Mouse (Mus musculus) heart, embryonic 16.5 days (tissue): ENCODE measurements around the gene Ccdc86. TPM values are rescaled to one million over a fixed set of nuclear protein-coding genes. Genes with fewer than 3 reads are reported as not detected.

Source experiments
- ATAC-seq: fragments of 200-750 bp; cut with Nextera tagmentation; replicated peaks from 2 replicates; pipeline ENCODE4 v1.8.0; 2017; ENCODE audit warnings: moderate number of reproducible peaks; ENCODE audit not compliant: insufficient read depth, low FRiP score; ENCODE audit errors: extremely low read depth
- H3K27ac ChIP-seq: fragments of 300-500 bp; sonication (generic); 2 replicates; pipeline ENCODE4 v1.5.1; 2014; ENCODE audit warnings: mild to moderate bottlenecking, low read length, control low read depth, moderate library complexity
- H3K27me3 ChIP-seq: fragments of 300-500 bp; sonication (generic); 2 replicates; pipeline ENCODE4 v1.6.1; 2014; ENCODE audit warnings: low read length, mixed read lengths; ENCODE audit not compliant: control insufficient read depth, insufficient read depth
- H3K36me3 ChIP-seq: fragments of 300-500 bp; sonication (generic); 2 replicates; pipeline ENCODE4 v1.6.1; 2014; ENCODE audit not compliant: control insufficient read depth, insufficient read depth
- H3K4me1 ChIP-seq: fragments of 300-500 bp; sonication (generic); 2 replicates; pipeline ENCODE4 v1.6.1; 2014; ENCODE audit warnings: low read length, mixed read lengths; ENCODE audit not compliant: control insufficient read depth, insufficient read depth
- H3K4me2 ChIP-seq: fragments of 300-500 bp; sonication (generic); 2 replicates; pipeline ENCODE4 v1.6.1; 2014; ENCODE audit warnings: low read depth, mild to moderate bottlenecking, control low read depth, low read length
- H3K4me3 ChIP-seq: fragments of 300-500 bp; sonication (generic); 2 replicates; pipeline ENCODE4 v1.5.1; 2014; ENCODE audit warnings: mild to moderate bottlenecking, control low read depth, low read length
- H3K9ac ChIP-seq: fragments of 300-500 bp; sonication (generic); 2 replicates; pipeline ENCODE4 v1.6.1; 2014; ENCODE audit warnings: low read length, control low read depth
- H3K9me3 ChIP-seq: fragments of 300-500 bp; sonication (generic); replicated peaks from 2 replicates; pipeline ENCODE4 v1.6.1; 2016; ENCODE audit warnings: low read length; ENCODE audit not compliant: control insufficient read depth
- WGBS: fragments of 180-500 bp; shearing (Covaris S2); extraction: QIAGEN DNeasy Blood & Tissue Kit; methylation state at CpG from one replicate; pipeline ENCODE4 v1.1.7; 2014; 5-methylcytosine and 5-hydroxymethylcytosine counted together
- polyA plus RNA-seq: library from polyadenylated mRNA; unstranded; fragments of >200 nt; fragmentation: Nextera tagmentation; extraction: Ambion mirVana; gene quantifications from 2 replicates; pipeline ENCODE4 v1.2.1, GENCODE M21; 2015

Gene Ccdc86
- polyA plus RNA-seq, 1 experiment from 2014 or later, result 17.7 TPM

GRCm38 (mm10) chr19:10943955-10944354 lies 5.1 kb downstream of the Ccdc86 start:
- H3K36me3 ChIP-seq, result peaks cover 26% of the 10 kb centered on the region
- no peak overlapping the region for H3K4me2 ChIP-seq
- peaks cover 30% of the 10 kb centered on the region for H3K4me1 ChIP-seq
- no peak for ATAC-seq
- H3K27me3 ChIP-seq, result peaks cover 2% of the 10 kb centered on the region; the same call in 1 of the 2 replicates
- H3K4me3 ChIP-seq, result no peak overlapping the region
- H3K9me3 ChIP-seq, result no peaks in the 10 kb centered on the region
- WGBS, result 92% methylated on average over 3 of the region's 3 CpGs
- H3K27ac ChIP-seq, result no peak overlapping the region
- H3K9ac ChIP-seq, result no peak overlapping the region

- Histone ChIP-seq H3K4me1 (peaks cover 11% of the 10 kb centered on the region), H3K4me2 (peak overlapping the region; percentile 79), H3K9me3 (peaks cover 2% of the 10 kb centered on the region; the same call in 1 of the 2 replicates), H3K4me3 (peak overlapping the region; percentile 36), H3K27me3 (peaks cover 2% of the 10 kb centered on the region; the same call in 1 of the 2 replicates), H3K36me3 (peaks cover 26% of the 10 kb centered on the region), H3K27ac (no peak overlapping the region), H3K9ac (peak overlapping the region; percentile 68)
- ATAC-seq, result peak; percentile 54
- 8% methylated on average over 40 of the region's 40 CpGs for WGBS
These were observed 8.1 kb downstream of the Ccdc86 start for GRCm38 (mm10) chr19:10940801-10941457.

- peak; percentile 63 for ATAC-seq
- WGBS, result 23% methylated on average over 37 of the region's 37 CpGs
- peak overlapping the region; percentile 36 for H3K4me3 ChIP-seq
These were observed 8.8 kb downstream of the Ccdc86 start for GRCm38 (mm10) chr19:10940097-10940800.

GRCm38 (mm10) chr19:10938771-10939170 lies 10.3 kb downstream of the Ccdc86 start:
- H3K4me1 ChIP-seq, result peaks cover 11% of the 10 kb centered on the region
- peaks cover 15% of the 10 kb centered on the region for H3K36me3 ChIP-seq
- H3K27me3 ChIP-seq, result peaks cover 2% of the 10 kb centered on the region; the same call in 1 of the 2 replicates
- ATAC-seq, result no peak
- no peak overlapping the region for H3K9ac ChIP-seq
- H3K4me2 ChIP-seq, result no peak overlapping the region
- H3K4me3 ChIP-seq, result no peak overlapping the region
- WGBS, result 26% methylated on average over 3 of the region's 3 CpGs
- H3K27ac ChIP-seq, result no peak overlapping the region
- H3K9me3 ChIP-seq, result peaks cover 4% of the 10 kb centered on the region; the same call in 1 of the 2 replicates

More at GRCm38 (mm10) chr19:10940097-10940800, 8.8 kb downstream of the Ccdc86 start:
- Histone ChIP-seq H3K4me2 (peak overlapping the region; percentile 79), H3K9me3 (peaks cover 4% of the 10 kb centered on the region; the same call in 1 of the 2 replicates), H3K27ac (no peak overlapping the region), H3K9ac (peak overlapping the region; percentile 68), H3K27me3 (peaks cover 2% of the 10 kb centered on the region; the same call in 1 of the 2 replicates), H3K4me1 (peaks cover 11% of the 10 kb centered on the region), H3K36me3 (peaks cover 26% of the 10 kb centered on the region)

GRCm38 (mm10) chr19:10937110-10937563 lies 11.9 kb downstream of the Ccdc86 start, which contains the start of gene Ptgdr2:
Gene Ptgdr2 (plus strand): TSS chr19:10937160.
- Histone ChIP-seq H3K4me2 (no peak within 1 kb of the TSS), H3K4me3 (no peak within 1 kb of the TSS), H3K27ac (no peak within 1 kb of the TSS), H3K27me3 (peaks cover 2% of the 10 kb centered on the region; the same call in 1 of the 2 replicates), H3K9ac (0 out of 2 replicates have a peak within 1 kb of the TSS, but pooled peaks have one; percentile 12), H3K4me1 (peaks cover 11% of the 10 kb centered on the region), H3K9me3 (peaks cover 4% of the 10 kb centered on the region; the same call in 1 of the 2 replicates), H3K36me3 (peaks cover 2% of the 10 kb centered on the region)
- no peak for ATAC-seq
- 20% methylated on average over 5 of the region's 5 CpGs for WGBS

GRCm38 (mm10) chr19:10936077-10936476 lies 13.0 kb downstream of the Ccdc86 start:
- no peaks in the 10 kb centered on the region for H3K36me3 ChIP-seq
- no peak overlapping the region for H3K27ac ChIP-seq
- no peak overlapping the region for H3K4me3 ChIP-seq
- no peak overlapping the region for H3K4me2 ChIP-seq
- 93% methylated on average over 5 of the region's 5 CpGs for WGBS
- H3K9ac ChIP-seq, result no peak overlapping the region
- H3K4me1 ChIP-seq, result peaks cover 8% of the 10 kb centered on the region
- H3K9me3 ChIP-seq, result peaks cover 4% of the 10 kb centered on the region; the same call in 1 of the 2 replicates
- peaks cover 2% of the 10 kb centered on the region; the same call in 1 of the 2 replicates for H3K27me3 ChIP-seq
- ATAC-seq, result no peak

- 27% methylated on average over 5 of the region's 5 CpGs for WGBS
- 0 out of 2 replicates have a peak, but pooled peaks have one; percentile 30 for ATAC-seq
- Histone ChIP-seq H3K27ac (peak overlapping the region; percentile 28), H3K4me1 (no peaks in the 10 kb centered on the region; the same call in 1 of the 2 replicates), H3K27me3 (peaks cover 2% of the 10 kb centered on the region; the same call in 1 of the 2 replicates), H3K9ac (no peak overlapping the region), H3K36me3 (no peaks in the 10 kb centered on the region), H3K9me3 (peaks cover 4% of the 10 kb centered on the region; the same call in 1 of the 2 replicates), H3K4me2 (no peak overlapping the region), H3K4me3 (no peak overlapping the region)
These were observed 14.0 kb downstream of the Ccdc86 start for GRCm38 (mm10) chr19:10935029-10935428.

- no peak overlapping the region for H3K4me2 ChIP-seq
- WGBS, result 53% methylated on average over 2 of the region's 2 CpGs
- no peak for ATAC-seq
- H3K9ac ChIP-seq, result no peak overlapping the region
- peaks cover 8% of the 10 kb centered on the region; the same call in 1 of the 2 replicates for H3K4me1 ChIP-seq
- no peaks in the 10 kb centered on the region for H3K36me3 ChIP-seq
- H3K4me3 ChIP-seq, result no peak overlapping the region
- H3K27ac ChIP-seq, result no peak overlapping the region
- H3K9me3 ChIP-seq, result no peaks in the 10 kb centered on the region
- H3K27me3 ChIP-seq, result no peaks in the 10 kb centered on the region
These were observed 18.4 kb downstream of the Ccdc86 start for GRCm38 (mm10) chr19:10930641-10931040.
